Mouse (Mus musculus): ENCODE measurements around the gene Hc. TPM values are rescaled to one million over a fixed set of nuclear protein-coding genes. Genes with fewer than 3 reads are reported as not detected.

Hc gene
- polyA plus RNA-seq, 1 experiment from 2014 or later = 0.41 TPM

DNA sequence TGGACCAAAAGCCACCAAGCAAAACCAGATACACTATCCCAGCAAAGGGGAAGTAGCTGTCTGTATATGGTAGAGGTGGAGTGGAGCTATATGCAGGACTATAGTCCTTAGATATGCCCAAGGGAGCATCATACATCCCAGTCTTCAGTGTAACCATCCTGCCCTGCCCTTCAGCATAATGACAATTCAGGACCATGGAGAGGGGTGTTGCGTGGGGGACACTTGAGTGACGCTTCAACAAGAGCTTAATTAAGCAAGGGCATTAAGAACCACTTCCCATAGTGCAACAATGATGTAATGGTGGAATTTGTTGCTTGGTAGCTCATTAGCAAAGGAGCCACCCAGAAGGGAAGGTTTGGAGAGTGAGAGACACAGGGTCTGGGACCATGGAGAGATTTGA lies 112.6 kb downstream of the Hc start:
- no peaks in the 10 kb centered on the region for H3K9me3 ChIP-seq (ENCODE audit: control insufficient read depth, low read length)
- DNase-seq (no peak), ATAC-seq (ENCODE audit: low FRiP score, low TSS enrichment) (no peak)
- H3K27me3 ChIP-seq (ENCODE audit: control insufficient read depth, insufficient read depth, low read length) = no peaks in the 10 kb centered on the region
- H3K4me3 ChIP-seq (replicated peaks; ENCODE audit: low read depth, low read length) = no peak overlapping the region
- H3K36me3 ChIP-seq (ENCODE audit: control insufficient read depth, insufficient read depth, low read length) = no peaks in the 10 kb centered on the region
- no peak overlapping the region for H3K4me2 ChIP-seq (ENCODE audit: low read length)
- no peaks in the 10 kb centered on the region for H3K4me1 ChIP-seq (ENCODE audit: control insufficient read depth, insufficient read depth, low read length)
- 30% methylated on average over 2 of the region's 2 CpGs for WGBS
- no peak overlapping the region for H3K27ac ChIP-seq (replicated peaks; ENCODE audit: low read depth, low read length)
- no peak overlapping the region for H3K9ac ChIP-seq (replicated peaks; ENCODE audit: low read length)

DNA sequence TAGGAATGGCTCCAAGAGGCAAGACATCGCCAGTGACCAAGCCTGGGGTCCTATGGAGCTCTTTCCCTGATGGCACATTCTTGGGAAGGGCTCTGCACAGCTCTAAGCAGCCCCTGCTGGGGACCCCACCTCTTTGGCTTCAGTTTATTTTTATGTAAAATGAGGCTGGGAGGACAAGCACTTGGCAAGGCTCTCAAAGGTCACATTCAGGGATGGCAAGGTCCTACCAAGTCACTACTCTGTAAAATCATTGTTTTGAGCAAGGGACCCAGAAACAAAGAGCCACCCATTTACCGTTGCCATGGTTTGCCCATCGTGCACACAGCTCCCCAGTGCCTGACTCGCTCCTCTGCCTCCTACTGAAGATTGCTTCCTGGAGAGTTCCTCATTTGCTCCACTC lies 115.2 kb downstream of the Hc start:
- Histone ChIP-seq H3K4me2 (ENCODE audit: low read length) (no peak overlapping the region), H3K27ac (replicated peaks; ENCODE audit: low read depth, low read length) (no peak overlapping the region), H3K9ac (replicated peaks; ENCODE audit: low read length) (no peak overlapping the region), H3K4me3 (replicated peaks; ENCODE audit: low read depth, low read length) (no peak overlapping the region), H3K4me1 (ENCODE audit: control insufficient read depth, insufficient read depth, low read length) (no peaks in the 10 kb centered on the region), H3K9me3 (ENCODE audit: control insufficient read depth, low read length) (no peaks in the 10 kb centered on the region), H3K27me3 (ENCODE audit: control insufficient read depth, insufficient read depth, low read length) (no peaks in the 10 kb centered on the region), H3K36me3 (ENCODE audit: control insufficient read depth, insufficient read depth, low read length) (no peaks in the 10 kb centered on the region)
- DNase-seq = no peak
- ATAC-seq (ENCODE audit: low FRiP score, low TSS enrichment) = no peak
- WGBS = 60% methylated on average over 4 of the region's 4 CpGs

DNA sequence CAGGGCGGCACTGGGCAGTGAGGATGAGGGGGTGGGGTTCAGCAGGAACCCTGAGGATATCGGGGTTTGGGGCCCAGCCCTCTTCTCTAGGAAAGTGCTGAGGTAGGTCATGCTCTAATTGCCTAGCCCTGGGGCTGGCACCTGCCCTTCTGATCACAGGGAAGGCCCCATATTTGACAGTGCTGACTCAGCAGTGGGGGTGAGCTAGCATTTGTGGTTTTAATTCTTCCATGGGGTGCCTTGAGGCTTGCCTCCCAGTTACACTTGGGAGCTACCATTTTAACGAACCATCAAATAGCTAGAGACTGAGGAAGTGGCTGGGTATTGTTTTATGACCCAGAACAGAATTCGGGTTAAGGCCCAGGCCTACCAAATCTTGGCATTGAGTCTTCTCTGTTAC lies 115.7 kb downstream of the Hc start:
- H3K36me3 ChIP-seq (ENCODE audit: control insufficient read depth, insufficient read depth, low read length) = no peaks in the 10 kb centered on the region
- H3K9me3 ChIP-seq (ENCODE audit: control insufficient read depth, low read length) = no peaks in the 10 kb centered on the region
- H3K4me3 ChIP-seq (replicated peaks; ENCODE audit: low read depth, low read length) = no peak overlapping the region
- DNase-seq (no peak), ATAC-seq (ENCODE audit: low FRiP score, low TSS enrichment) (no peak)
- H3K9ac ChIP-seq (replicated peaks; ENCODE audit: low read length) = no peak overlapping the region
- H3K4me1 ChIP-seq (ENCODE audit: control insufficient read depth, insufficient read depth, low read length) = no peaks in the 10 kb centered on the region
- no peaks in the 10 kb centered on the region for H3K27me3 ChIP-seq (ENCODE audit: control insufficient read depth, insufficient read depth, low read length)
- WGBS = 82% methylated on average over 4 of the region's 4 CpGs
- H3K27ac ChIP-seq (replicated peaks; ENCODE audit: low read depth, low read length) = no peak overlapping the region
- no peak overlapping the region for H3K4me2 ChIP-seq (ENCODE audit: low read length)

DNA sequence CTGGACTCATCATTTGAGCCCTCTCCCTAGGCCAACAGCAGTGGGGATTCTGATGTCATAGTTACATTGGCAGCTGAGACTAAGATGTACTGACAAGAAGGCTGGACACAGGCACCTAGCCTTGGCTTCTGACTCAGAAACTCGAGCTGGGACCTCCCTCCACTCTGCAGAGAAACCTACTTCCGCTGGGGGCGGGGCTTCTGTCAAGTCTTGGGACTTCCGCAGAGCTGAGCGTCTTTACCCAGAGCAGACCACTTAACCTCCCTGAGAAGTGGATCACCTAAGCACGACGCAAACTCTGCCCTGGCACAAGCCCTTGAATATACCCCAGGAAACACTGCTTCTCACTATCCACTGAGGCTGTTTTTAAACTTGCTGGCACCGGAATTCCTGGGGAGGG lies 116.5 kb downstream of the Hc start:
- Histone ChIP-seq H3K4me2 (ENCODE audit: low read length) (no peak overlapping the region), H3K9ac (replicated peaks; ENCODE audit: low read length) (no peak overlapping the region), H3K9me3 (ENCODE audit: control insufficient read depth, low read length) (no peaks in the 10 kb centered on the region), H3K36me3 (ENCODE audit: control insufficient read depth, insufficient read depth, low read length) (no peaks in the 10 kb centered on the region), H3K4me1 (ENCODE audit: control insufficient read depth, insufficient read depth, low read length) (no peaks in the 10 kb centered on the region), H3K27ac (replicated peaks; ENCODE audit: low read depth, low read length) (no peak overlapping the region), H3K27me3 (ENCODE audit: control insufficient read depth, insufficient read depth, low read length) (no peaks in the 10 kb centered on the region), H3K4me3 (replicated peaks; ENCODE audit: low read depth, low read length) (no peak overlapping the region)
- DNase-seq = no peak
- ATAC-seq (ENCODE audit: low FRiP score, low TSS enrichment) = no peak
- 33% methylated on average over 8 of the region's 8 CpGs for WGBS

DNA sequence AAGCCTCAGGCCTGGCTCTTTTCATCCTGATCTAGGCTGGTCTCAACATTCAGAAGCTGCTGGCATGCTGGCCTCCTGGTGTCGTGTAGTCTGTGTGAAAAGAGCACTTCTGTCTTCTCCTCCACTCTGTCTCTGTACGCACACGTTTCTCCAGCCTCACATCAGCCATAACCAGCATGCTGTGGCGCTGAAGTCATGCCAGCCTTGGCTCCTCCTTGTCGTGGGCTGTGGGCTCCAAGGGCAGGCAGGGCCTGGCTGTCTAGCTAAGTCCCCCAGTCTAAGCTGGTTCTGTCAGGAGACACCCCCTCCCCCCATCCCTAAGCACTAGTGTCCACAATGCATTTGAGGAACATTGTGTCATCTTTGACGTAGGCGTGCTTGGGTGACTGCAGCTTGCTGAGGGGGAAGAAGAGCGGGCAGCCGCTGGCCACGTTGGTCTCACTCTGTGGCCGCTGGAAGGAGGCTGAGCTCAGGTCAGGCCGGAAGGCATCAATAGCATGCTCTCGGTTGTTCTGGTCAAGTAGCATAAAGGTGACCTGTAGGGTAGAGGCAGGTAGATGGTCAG lies 117.6 kb downstream of the Hc start:
- no peaks in the 10 kb centered on the region for H3K36me3 ChIP-seq (ENCODE audit: control insufficient read depth, insufficient read depth, low read length)
- no peak for DNase-seq
- H3K27me3 ChIP-seq (ENCODE audit: control insufficient read depth, insufficient read depth, low read length) = no peaks in the 10 kb centered on the region
- no peak overlapping the region for H3K9ac ChIP-seq (replicated peaks; ENCODE audit: low read length)
- no peak overlapping the region for H3K4me2 ChIP-seq (ENCODE audit: low read length)
- WGBS = 79% methylated on average over 13 of the region's 13 CpGs
- H3K9me3 ChIP-seq (ENCODE audit: control insufficient read depth, low read length) = no peaks in the 10 kb centered on the region
- H3K27ac ChIP-seq (replicated peaks; ENCODE audit: low read depth, low read length) = no peak overlapping the region
- no peaks in the 10 kb centered on the region for H3K4me1 ChIP-seq (ENCODE audit: control insufficient read depth, insufficient read depth, low read length)
- ATAC-seq (ENCODE audit: low FRiP score, low TSS enrichment) = no peak
- no peak overlapping the region for H3K4me3 ChIP-seq (replicated peaks; ENCODE audit: low read depth, low read length)

DNA sequence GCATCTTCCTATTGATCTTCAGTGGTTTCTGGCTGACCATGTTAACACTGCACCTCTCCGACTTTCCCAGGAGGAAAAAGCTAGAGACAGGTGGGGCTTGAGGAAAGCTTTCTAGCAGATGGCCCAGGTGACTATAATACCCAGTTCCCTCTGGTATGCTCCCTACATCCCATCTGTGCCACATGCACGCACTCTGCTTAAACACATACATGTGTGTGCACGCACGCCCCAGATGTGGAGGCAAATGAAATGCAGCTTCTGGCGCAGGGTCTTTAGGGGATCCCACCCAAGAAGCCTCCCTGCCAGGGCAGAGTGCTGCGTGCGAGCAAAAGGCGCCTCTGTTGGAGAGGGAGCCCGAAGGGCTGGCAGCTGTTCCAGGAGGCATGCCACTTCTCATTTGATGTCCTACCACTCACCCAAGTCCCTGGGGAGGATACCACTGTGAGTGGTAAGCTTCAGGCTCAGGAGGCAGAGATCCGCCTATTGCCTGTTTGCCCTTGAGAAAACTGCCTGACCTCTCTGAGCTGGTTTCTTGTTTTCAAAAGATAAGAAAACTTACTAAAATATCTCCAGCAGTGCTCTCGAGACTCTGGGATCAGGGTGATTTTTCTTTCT lies 120.1 kb downstream of the Hc start:
- Histone ChIP-seq H3K4me3 (replicated peaks; ENCODE audit: low read depth, low read length) (no peak overlapping the region), H3K4me2 (ENCODE audit: low read length) (no peak overlapping the region), H3K27me3 (ENCODE audit: control insufficient read depth, insufficient read depth, low read length) (no peaks in the 10 kb centered on the region), H3K9ac (replicated peaks; ENCODE audit: low read length) (no peak overlapping the region), H3K9me3 (ENCODE audit: control insufficient read depth, low read length) (no peaks in the 10 kb centered on the region), H3K4me1 (ENCODE audit: control insufficient read depth, insufficient read depth, low read length) (no peaks in the 10 kb centered on the region), H3K27ac (replicated peaks; ENCODE audit: low read depth, low read length) (no peak overlapping the region), H3K36me3 (ENCODE audit: control insufficient read depth, insufficient read depth, low read length) (no peaks in the 10 kb centered on the region)
- ATAC-seq (ENCODE audit: low FRiP score, low TSS enrichment) = no peak
- no peak for DNase-seq
- WGBS = 74% methylated on average over 11 of the region's 11 CpGs

DNA sequence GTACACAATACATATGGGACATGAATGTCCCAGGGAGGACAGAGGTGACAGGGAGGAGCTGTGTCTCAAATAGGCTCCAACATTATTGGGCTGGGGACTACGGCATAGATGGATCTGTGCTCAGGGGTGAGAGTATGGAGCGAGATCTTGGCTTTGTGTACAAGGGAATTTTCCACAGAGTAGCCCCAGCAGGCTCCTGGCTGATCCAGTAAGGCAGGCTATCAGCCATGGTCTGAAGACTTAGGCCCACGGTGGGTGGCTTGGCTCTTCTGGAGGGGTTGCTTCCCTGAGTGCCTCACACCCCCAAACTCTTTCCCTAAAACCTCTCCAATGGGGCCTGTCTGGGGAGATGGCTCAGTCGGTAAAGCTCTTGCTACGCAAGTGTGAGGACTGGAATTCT lies 121.0 kb downstream of the Hc start:
- DNase-seq (no peak), ATAC-seq (ENCODE audit: low FRiP score, low TSS enrichment) (no peak)
- Histone ChIP-seq H3K4me2 (ENCODE audit: low read length) (no peak overlapping the region), H3K4me1 (ENCODE audit: control insufficient read depth, insufficient read depth, low read length) (no peaks in the 10 kb centered on the region), H3K27me3 (ENCODE audit: control insufficient read depth, insufficient read depth, low read length) (no peaks in the 10 kb centered on the region), H3K9ac (replicated peaks; ENCODE audit: low read length) (no peak overlapping the region), H3K36me3 (ENCODE audit: control insufficient read depth, insufficient read depth, low read length) (no peaks in the 10 kb centered on the region), H3K27ac (replicated peaks; ENCODE audit: low read depth, low read length) (no peak overlapping the region), H3K4me3 (replicated peaks; ENCODE audit: low read depth, low read length) (no peak overlapping the region), H3K9me3 (ENCODE audit: control insufficient read depth, low read length) (no peaks in the 10 kb centered on the region)
- WGBS = 71% methylated on average over 5 of the region's 5 CpGs

DNA sequence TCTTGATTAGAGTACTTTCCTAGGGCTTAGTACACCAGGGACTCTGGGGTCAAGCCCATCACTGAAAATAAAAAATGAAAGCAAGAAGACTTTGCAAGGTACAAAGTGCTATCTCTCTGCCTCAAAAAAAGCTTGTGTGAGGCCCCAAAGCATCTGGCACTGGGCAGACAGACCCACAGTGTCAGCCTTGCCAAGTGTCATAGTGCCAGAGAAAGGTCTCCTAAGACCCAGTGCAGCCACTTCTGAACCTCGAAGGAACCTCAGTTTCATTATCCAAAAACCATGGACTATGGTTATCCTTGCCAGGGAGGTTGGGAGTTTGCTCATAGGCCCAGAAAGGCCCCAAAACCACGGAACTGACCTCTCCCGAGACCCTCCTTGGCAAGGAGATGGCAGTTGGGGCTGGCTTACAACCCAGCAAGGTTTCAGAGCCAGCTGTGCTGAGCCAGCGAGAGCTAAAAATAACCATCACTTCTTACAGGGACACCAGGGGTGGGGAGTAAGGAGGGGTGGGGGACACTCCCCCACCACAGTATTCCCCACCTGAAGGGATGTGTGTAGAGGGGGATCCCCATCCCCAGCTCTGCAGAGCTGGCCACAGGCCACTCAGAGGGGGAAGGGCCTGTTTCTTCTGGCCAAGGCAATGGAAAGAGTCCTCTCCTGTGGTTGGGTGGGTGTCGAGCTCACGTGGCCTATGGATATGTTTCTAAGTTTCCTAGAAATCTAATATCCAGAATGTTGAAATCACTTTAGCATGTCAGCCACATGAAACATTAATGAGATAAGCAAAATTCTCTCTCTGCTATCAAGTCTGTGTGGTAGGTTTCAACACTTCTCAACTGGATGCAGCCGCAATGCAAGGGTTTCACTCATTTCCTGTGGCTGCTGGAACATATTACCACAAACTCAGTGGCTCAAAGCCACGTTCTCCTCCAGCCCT lies 122.7 kb downstream of the Hc start:
- no peak overlapping the region for H3K4me3 ChIP-seq (replicated peaks; ENCODE audit: low read depth, low read length)
- 83% methylated on average over 8 of the region's 8 CpGs for WGBS
- ATAC-seq (ENCODE audit: low FRiP score, low TSS enrichment) (no peak), DNase-seq (no peak)
- no peaks in the 10 kb centered on the region for H3K4me1 ChIP-seq (ENCODE audit: control insufficient read depth, insufficient read depth, low read length)
- H3K27me3 ChIP-seq (ENCODE audit: control insufficient read depth, insufficient read depth, low read length) = no peaks in the 10 kb centered on the region
- H3K36me3 ChIP-seq (ENCODE audit: control insufficient read depth, insufficient read depth, low read length) = no peaks in the 10 kb centered on the region
- no peaks in the 10 kb centered on the region for H3K9me3 ChIP-seq (ENCODE audit: control insufficient read depth, low read length)
- H3K4me2 ChIP-seq (ENCODE audit: low read length) = no peak overlapping the region
- no peak overlapping the region for H3K9ac ChIP-seq (replicated peaks; ENCODE audit: low read length)
- no peak overlapping the region for H3K27ac ChIP-seq (replicated peaks; ENCODE audit: low read depth, low read length)

DNA sequence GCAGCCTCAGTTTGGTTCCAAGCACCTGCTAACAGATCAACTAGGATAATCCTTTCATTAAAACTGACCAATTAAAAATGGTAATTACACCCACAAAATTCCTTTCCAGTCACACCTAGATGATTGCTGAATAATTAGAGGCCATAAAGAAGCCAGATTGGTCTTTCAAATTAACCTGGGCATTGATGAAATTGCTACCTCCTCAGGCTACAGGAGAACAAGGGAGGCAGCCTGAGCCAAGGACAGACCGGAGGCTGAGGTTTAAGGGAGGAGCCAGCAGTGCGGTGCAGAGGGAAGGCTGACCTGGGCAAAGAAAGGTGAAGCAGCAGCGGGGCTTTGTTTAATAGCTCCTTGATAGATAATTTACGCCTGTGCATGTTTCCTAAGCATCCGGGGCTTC lies 123.8 kb downstream of the Hc start:
- Histone ChIP-seq H3K36me3 (ENCODE audit: control insufficient read depth, insufficient read depth, low read length) (no peaks in the 10 kb centered on the region), H3K27ac (replicated peaks; ENCODE audit: low read depth, low read length) (no peak overlapping the region), H3K9ac (replicated peaks; ENCODE audit: low read length) (no peak overlapping the region), H3K27me3 (ENCODE audit: control insufficient read depth, insufficient read depth, low read length) (no peaks in the 10 kb centered on the region), H3K9me3 (ENCODE audit: control insufficient read depth, low read length) (no peaks in the 10 kb centered on the region), H3K4me3 (replicated peaks; ENCODE audit: low read depth, low read length) (no peak overlapping the region), H3K4me1 (ENCODE audit: control insufficient read depth, insufficient read depth, low read length) (no peaks in the 10 kb centered on the region), H3K4me2 (ENCODE audit: low read length) (no peak overlapping the region)
- no peak for DNase-seq
- no peak for ATAC-seq (ENCODE audit: low FRiP score, low TSS enrichment)
- 48% methylated on average over 5 of the region's 5 CpGs for WGBS

Data from midbrain, embryonic 14.5 days (tissue).